Mouse (Mus musculus) Patski (cell line): ENCODE data around the gene Dcdc2a. TPM values are rescaled to one million over a fixed set of nuclear protein-coding genes. Genes with fewer than 3 reads are reported as not detected.

Source experiments
- ATAC-seq: fragments of 100-300 bp; one replicate; pipeline ENCODE4 v1.8.0; 2021
- CTCF ChIA-PET: fragments of 350-600 bp; sonication (Branson Sonifier 250); formaldehyde crosslinking; loops from one replicate; lab custom pipeline; 2022; ENCODE audit warnings: inconsistent platforms; lab: Charles Lee
- POLR2A ChIA-PET: fragments of 350-600 bp; sonication (Branson Sonifier 250); formaldehyde crosslinking; loops from one replicate; lab custom pipeline; 2022; ENCODE audit warnings: antibody characterized with exemption, inconsistent platforms; lab: Charles Lee
- DNase-seq: peaks from one replicate; pipeline ENCODE4 v3.0.0-alpha.2; 2011; ENCODE audit warnings: low read depth, low spot score
- H3K27me3 ChIP-seq: fragments of 371-371 bp; one replicate; pipeline ENCODE4 v1.5.1; 2021
- CTCF ChIP-seq: fragments of 100-300 bp; IDR thresholded peaks from one replicate; pipeline ENCODE4 v1.5.1; 2021
- in situ Hi-C: fragments of 300-500 bp; cut with MboI; formaldehyde crosslinking; loops from 3 replicates; pipeline ENCODE4 v1.11.1; 2018; ENCODE audit warnings: low pct_unique_long_range_greater_than_20kb, mixed read lengths
- polyA plus RNA-seq: library from polyadenylated mRNA; unstranded; gene quantifications from one replicate; pipeline ENCODE4 v1.2.3, GENCODE M21; 2021

Dcdc2a gene
- polyA plus RNA-seq, 1 experiment from 2014 or later = 296 TPM

DNA sequence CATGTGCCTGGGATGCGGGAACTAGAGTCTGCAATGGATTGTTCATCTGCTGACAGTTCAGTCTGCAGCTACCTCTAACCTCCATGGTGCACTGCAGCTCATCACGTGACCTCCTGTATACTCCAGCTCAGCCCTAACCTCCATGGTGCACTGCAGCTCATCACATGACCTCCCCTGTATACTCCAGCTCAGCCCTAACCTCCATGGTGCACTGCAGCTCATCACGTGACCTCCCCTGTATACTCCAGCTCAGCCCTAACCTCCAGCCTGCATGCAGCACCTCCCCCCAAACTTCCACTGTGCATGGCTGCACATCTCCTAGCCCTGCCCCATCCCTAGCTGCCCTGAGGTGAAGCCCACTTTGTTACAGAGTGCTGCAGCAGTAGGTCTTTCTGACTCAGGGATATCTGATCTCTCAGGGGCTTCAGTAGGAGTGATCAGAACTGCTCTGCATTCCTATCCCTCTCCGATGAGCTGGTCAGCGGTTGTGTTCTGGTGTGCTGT lies 54.8 kb downstream of the Dcdc2a start:
- TF ChIP-seq CTCF = no peak
- H3K27me3 ChIP-seq = no peaks in the 10 kb centered on the region
- ChIA-PET CTCF (interaction anchor here (0.9 kb wide), 1 partner anchor 53 kb away, joined by 3 read pairs; no protein-coding TSS in a partner anchor), POLR2A (interaction anchor here (0.6 to 1.0 kb wide), 2 partner anchors 20 to 58 kb away, joined by 3 read pairs; no protein-coding TSS in a partner anchor)
- ATAC-seq (no peak), DNase-seq (no peak)
- in situ Hi-C loops = loop anchor here (10.0 kb wide), 1 partner anchor 86 kb away; the partner anchor contains the start of gene Mrs2

DNA sequence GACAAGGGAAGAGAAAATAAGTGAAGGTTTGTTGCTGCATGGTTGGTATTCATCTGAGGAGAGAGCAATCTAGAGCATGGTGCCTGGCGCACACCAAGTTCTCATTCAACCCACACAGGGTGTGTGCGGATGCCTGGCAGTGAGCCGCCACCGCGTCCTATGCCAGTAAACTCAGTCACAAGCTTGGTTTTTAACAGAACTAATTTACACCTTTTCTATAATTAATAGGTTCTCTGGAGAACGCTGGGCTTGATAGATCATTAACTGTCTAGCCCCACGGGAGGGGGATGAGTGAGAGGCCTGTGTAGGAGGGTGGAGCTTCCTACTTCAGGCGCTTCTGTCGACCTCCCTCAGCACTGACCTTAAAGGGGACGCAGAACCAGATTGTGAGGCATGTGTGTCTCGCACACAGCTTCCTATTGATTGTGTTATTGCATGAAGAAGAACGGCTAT lies 59.7 kb downstream of the Dcdc2a start:
- no peaks in the 10 kb centered on the region for H3K27me3 ChIP-seq
- ChIA-PET POLR2A (interaction anchor here (0.6 to 2.0 kb wide), 12 partner anchors 8 to 130 kb away, joined by 3 to 18 read pairs (median 4); partner anchors contain the start of genes Dcdc2a and Mrs2), CTCF (interaction anchor here (0.8 to 2.5 kb wide), 16 partner anchors 25 to 176 kb away, joined by 3 to 15 read pairs (median 4); partner anchors contain the start of genes Dcdc2a and Mrs2)
- peak; percentile 93 for ATAC-seq
- TF ChIP-seq CTCF = no peak
- in situ Hi-C loops = loop anchor here (5.0 to 10.0 kb wide), 2 partner anchors 91 to 178 kb away; partner anchors contain the start of genes Aldh5a1 and Mrs2
- peak; percentile 73 for DNase-seq

- ATAC-seq (peak; percentile 45), DNase-seq (peak; percentile 17)
- no peaks in the 10 kb centered on the region for H3K27me3 ChIP-seq
- TF ChIP-seq CTCF = peak; percentile 86
- ChIA-PET POLR2A (interaction anchor here (0.7 to 2.0 kb wide), 8 partner anchors 8 to 96 kb away, joined by 3 to 18 read pairs (median 5); partner anchors contain the start of genes Dcdc2a and Mrs2), CTCF (interaction anchor here (0.8 to 2.5 kb wide), 15 partner anchors 25 to 177 kb away, joined by 3 to 15 read pairs (median 4); partner anchors contain the start of genes Dcdc2a and Mrs2)
- in situ Hi-C loops = loop anchor here (5.0 to 10.0 kb wide), 2 partner anchors 91 to 179 kb away; partner anchors contain the start of genes Aldh5a1 and Mrs2
Observed at GRCm38 (mm10) chr13:25115971-25116370, 60.2 kb downstream of the Dcdc2a start.

DNA sequence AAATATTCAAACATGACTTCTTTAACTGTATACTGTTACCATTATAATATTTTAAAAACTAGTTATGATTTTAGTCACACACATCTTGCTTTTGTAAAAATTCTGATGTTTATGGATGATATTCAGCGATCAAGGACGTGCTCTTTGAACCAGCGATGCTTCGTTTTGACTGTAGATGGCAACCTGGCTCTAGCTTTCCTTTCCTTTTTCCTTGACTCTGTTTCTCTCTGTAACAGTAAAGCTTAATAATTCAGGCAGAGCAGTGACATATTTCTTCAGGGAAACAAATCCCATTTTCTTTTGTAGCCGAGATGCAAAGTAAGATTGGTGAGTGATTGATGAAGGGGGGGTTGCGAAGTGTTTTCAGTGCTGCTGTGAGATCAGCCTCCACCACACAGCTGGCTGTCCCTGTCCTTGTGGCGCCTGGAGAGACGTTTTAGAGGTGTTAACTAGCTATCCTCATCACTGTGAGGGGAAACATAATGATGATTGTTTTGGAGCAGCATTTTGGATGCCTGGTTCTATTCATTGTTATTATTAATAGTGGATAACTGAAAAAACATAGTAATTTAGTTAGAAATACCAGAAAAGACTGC lies 67.0 kb downstream of the Dcdc2a start:
- ChIA-PET CTCF (interaction anchor here (1.0 to 1.8 kb wide), 3 partner anchors 9 to 106 kb away, joined by 3 to 5 read pairs (median 3); no protein-coding TSS in a partner anchor), POLR2A (no interaction called here)
- no peaks in the 10 kb centered on the region for H3K27me3 ChIP-seq
- in situ Hi-C loops = no loop called here
- ATAC-seq (no peak), DNase-seq (no peak)
- TF ChIP-seq CTCF = peak; percentile 28

DNA sequence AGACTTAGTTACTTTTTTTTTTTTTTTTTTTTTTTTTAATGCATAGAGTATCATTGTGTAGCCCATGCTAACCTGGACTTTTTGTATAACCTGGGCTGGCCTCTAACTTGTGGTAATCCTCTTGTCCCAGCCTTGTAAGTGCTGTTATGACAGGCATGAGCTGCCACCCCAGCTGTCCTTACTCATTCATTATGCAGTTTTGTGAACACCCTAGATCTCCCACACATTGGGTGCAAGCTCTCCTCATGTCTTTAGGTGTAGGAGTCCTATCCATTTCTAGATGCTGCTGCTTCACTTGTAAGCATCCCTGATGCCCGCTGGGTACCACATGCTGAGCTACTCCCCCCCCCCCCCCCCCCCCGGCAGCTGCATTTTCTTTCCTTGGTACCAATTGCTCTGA lies 71.4 kb downstream of the Dcdc2a start:
- ATAC-seq (no peak), DNase-seq (no peak)
- no peak for TF ChIP-seq CTCF
- H3K27me3 ChIP-seq = no peaks in the 10 kb centered on the region
- CTCF ChIA-PET = no interaction called here
- in situ Hi-C loops = no loop called here
- POLR2A ChIA-PET = no interaction called here

DNA sequence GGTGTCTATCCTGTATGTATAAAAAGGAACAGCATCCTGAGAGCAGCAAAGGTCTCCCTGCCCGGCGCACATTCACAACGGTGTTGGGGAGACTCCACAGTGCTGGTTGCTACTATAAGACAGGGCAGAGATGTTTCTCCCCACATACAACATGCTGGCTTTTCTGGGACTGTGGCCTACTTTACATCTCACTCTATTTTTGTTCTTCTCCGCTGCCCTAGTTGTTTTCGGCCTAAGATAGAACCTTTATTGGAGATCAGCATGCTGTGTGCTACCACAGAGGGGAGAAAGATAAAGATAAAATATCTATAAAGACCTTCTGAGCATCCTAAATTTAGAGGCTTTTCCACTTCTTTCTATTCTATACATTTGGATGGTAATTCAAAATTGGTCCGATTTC lies 72.0 kb downstream of the Dcdc2a start:
- no peak for DNase-seq
- TF ChIP-seq CTCF = no peak
- in situ Hi-C loops = no loop called here
- CTCF ChIA-PET = no interaction called here
- POLR2A ChIA-PET = no interaction called here
- no peaks in the 10 kb centered on the region for H3K27me3 ChIP-seq
- no peak for ATAC-seq

DNA sequence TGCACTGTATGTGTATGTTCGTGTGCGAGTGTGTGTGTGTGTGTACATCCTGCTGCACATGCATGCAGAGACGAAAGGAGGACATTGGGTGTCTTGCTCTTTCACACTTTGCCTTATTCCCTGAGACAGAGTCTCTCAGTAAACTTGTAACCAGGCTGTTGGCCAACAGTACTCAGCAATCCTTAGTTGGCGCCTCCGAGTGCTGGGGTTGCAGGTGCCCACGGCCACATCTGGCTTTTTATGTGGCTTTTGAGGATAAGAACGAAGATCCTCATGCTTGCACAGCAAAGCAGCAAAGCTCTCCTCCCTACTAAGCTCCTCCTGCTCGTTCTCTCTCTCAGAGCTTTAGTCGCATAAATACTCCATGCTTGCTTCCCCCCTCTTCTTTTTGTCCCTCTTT lies 73.0 kb downstream of the Dcdc2a start:
- DNase-seq = no peak
- ChIA-PET CTCF (no interaction called here), POLR2A (no interaction called here)
- no peak for TF ChIP-seq CTCF
- no peak for ATAC-seq
- no peaks in the 10 kb centered on the region for H3K27me3 ChIP-seq
- in situ Hi-C loops = no loop called here

- no peak for TF ChIP-seq CTCF
- no peaks in the 10 kb centered on the region for H3K27me3 ChIP-seq
- ChIA-PET POLR2A (interaction anchor here (0.5 kb wide), 1 partner anchor 366 kb away, joined by 3 read pairs; no protein-coding TSS in a partner anchor), CTCF (no interaction called here)
- in situ Hi-C loops = no loop called here
- ATAC-seq (no peak), DNase-seq (no peak)
Observed at GRCm38 (mm10) chr13:25143066-25143465, 87.3 kb downstream of the Dcdc2a start.

DNA sequence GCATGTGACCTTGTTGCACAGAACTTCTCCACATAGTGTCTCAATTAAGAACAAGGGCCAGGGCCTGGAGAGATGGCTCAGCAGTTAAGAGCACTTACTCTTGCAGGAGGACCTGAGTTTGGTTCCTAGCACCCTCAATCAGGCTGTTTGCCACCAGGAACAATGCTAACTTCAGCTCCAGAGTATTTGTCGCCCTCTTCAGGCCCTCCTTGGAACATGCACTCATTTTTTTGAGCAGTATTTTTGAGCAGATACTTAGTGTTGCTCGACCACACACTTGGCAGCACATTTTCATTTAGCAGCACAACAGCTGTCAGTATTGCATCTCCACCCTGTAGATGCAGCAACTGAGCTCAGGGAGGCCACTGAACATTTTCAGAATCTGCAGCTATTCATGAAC lies 88.3 kb downstream of the Dcdc2a start:
- ATAC-seq (no peak), DNase-seq (no peak)
- in situ Hi-C loops = no loop called here
- POLR2A ChIA-PET = no interaction called here
- peak; percentile 57 for TF ChIP-seq CTCF
- no peaks in the 10 kb centered on the region for H3K27me3 ChIP-seq
- CTCF ChIA-PET = no interaction called here

- CTCF ChIA-PET = interaction anchor here (1.2 kb wide), 1 partner anchor 23 kb away, joined by 5 read pairs; no protein-coding TSS in a partner anchor
- ATAC-seq (no peak), DNase-seq (no peak)
- TF ChIP-seq CTCF = no peak
- no peaks in the 10 kb centered on the region for H3K27me3 ChIP-seq
- POLR2A ChIA-PET = no interaction called here
- in situ Hi-C loops = no loop called here
Observed at GRCm38 (mm10) chr13:25146232-25146631, 90.4 kb downstream of the Dcdc2a start.
